Mouse (Mus musculus): ENCODE measurements around the gene Esyt3.

Esyt3 gene

DNA sequence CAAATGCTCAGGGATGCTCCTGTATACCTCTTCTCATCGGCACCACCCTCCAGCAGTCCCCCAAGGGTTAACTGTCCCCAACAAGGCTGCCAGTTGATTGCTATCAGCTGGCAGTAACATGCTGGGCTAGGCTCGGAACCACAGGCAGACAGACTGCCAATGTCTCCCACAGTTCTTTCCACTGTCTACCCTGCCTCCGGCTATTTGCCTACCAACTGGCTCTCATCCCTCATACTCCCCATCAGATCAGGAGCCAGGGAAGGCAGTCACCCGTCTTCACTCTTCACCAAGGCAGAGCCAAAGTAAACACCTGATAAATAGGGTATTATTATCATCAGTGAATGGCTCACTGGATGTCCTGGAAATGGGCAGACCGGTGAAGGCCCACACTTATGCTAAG lies 3.6 kb downstream of the Esyt3 start:
- no peak for DNase-seq (ENCODE audit: low read depth)

DNA sequence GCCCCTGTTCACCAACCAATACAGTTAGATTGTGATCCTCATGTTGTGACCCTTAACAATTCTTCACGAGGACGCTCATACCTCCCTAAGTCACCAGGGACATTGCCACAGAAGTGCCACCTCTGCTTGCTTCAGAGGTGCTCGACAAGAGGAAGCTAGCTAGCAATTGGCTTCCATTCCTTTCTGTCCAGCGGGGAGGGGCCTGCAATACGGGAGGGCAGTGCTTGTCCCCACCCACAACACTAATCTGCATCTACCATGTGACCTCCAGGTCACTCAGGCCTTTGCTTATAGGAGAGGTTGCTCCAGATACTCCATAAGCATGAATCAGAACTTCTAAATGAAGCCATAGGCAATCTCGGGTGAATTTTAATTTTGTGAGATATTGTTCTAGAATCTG lies 5.0 kb downstream of the Esyt3 start:
- DNase-seq (ENCODE audit: low read depth): no peak

DNA sequence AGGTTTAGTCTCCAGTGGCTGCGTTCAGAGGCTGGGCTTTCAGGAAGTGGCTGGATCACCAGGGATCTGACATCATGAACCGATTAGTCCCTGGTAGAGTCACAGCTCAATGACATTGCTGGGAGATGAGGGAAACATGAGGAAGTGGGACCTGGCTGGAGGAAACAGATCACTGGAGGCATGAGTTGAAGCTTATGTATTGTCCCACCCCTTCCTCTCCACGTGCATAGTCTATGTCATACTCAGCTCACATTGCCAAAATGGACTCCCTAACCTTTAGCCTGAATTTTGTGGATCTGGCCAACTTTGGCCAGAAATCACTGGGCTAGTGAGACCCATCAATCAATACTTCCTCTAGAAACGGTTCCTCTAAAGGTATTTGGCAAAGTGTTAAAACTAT lies 5.4 kb downstream of the Esyt3 start:
- DNase-seq (ENCODE audit: low read depth): no peak

DNA sequence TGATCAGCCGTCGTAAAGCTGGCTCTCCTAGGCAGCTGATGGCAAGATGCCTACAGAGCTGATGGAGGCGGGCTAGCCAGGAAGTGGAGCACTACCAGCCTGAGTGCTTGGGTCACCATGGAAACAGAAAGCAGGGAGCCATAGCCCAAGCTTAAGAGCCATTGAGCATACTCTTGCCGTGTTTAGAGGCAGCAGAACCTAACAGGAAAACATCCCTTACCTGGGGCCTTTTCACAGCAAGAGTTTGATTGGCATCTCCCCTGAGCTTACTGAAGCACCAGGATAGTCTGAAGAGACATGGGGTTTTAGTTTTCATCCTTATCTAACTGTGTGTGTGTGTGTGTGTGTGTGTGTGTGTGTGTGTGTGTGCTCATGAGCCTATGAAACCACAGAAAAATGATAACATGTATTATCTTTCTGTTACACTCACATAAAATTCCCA lies 13.0 kb downstream of the Esyt3 start:
- peak; percentile 32 for DNase-seq (ENCODE audit: low read depth)

DNA sequence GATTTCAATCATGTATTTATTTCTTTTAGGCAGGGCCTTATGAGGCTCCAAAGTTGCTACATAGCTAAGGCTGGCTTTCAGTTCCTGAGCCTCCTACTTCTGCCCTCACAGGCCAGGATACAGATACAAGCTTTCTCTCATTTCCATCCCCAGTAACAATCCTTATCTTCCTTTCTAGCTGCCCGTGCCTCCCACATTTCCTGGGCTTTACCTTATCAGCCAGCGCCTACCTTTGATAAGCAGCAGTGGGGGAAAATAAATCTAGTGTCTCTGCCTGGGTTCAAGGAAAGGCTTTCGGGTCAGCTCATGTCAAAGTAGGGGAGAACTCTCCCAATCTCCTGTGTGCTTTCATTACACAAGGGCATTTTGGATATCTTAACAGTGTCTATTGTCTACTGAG lies 16.8 kb downstream of the Esyt3 start:
- no peak for DNase-seq (ENCODE audit: low read depth)

DNA sequence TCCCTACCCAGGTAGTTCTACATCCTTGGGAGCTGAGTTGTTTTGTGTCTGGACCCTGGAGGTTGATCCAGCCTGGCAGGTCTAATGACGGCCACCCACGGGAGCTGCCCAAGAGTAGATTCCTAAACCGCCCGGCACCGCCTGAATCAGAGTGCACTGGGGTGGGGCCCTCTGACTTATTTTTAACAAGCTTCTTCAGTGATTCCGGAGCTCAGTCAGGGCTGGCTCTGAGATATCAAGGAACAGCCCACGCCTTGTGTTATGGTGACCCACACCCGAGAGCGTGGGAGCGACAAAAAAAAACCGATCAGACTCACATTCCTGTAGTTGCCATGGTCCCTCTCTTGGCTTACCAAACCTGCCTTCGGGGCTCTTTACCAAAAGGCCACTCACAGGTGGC lies 18.2 kb downstream of the Esyt3 start:
- no peak for DNase-seq (ENCODE audit: low read depth)

DNA sequence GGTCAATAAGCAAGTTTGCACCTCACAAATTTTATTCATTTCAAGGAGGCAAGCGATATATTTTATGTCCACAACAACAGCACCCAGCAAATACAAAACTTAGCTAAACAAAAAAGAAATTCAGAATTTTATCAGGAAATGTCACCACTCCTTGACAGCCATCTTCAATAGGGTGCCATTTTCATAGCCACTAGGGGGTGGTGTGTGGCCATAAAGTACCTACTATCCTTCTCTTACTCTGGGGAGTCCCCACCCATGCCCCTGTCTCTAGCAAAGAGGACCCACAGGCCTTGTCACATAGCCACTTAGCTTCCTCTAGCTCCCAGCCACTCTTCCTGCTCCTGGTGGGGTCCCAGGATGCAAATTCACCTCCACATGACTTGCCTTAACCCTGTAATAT lies 19.2 kb downstream of the Esyt3 start:
- no peak for DNase-seq (ENCODE audit: low read depth)

DNA sequence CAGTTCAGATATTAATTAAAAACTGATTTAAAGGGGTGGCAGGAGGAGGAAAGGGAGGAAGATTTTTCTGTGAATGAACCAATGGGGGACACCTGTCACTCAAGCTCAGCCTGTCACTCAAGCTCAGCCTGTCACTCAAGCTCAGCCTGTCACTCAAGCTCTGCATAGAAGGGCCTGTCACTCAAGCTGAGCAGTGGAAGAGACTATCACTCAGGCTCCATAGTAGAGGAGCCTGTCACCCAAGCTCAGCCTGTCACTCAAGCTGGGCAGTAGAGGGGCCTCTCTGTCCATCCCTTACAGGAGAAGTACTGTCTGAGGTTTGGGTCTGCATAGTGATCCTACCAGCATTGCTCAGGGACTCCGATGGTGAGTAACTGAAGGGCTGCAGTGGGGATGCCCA lies 20.1 kb downstream of the Esyt3 start:
- DNase-seq (ENCODE audit: low read depth): no peak

DNA sequence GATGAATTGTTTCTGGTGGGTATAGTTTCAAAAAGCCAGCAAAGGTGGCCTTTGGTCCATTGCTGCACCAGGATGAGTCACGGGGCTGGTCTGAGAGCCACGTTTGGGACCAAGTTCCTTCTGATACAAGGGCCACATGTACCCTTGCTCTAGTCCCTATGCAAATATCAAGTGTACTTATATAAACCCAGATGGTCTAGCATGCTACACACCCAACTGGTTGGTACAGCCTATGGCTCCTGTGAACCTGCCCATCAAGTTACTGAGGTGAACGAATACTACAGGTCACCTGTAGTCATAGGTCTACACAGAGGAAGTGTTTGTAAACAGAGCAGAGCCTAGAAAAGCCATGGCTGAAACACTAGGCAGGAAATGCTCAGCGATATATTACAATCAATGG lies 21.8 kb downstream of the Esyt3 start:
- no peak for DNase-seq (ENCODE audit: low read depth)

DNA sequence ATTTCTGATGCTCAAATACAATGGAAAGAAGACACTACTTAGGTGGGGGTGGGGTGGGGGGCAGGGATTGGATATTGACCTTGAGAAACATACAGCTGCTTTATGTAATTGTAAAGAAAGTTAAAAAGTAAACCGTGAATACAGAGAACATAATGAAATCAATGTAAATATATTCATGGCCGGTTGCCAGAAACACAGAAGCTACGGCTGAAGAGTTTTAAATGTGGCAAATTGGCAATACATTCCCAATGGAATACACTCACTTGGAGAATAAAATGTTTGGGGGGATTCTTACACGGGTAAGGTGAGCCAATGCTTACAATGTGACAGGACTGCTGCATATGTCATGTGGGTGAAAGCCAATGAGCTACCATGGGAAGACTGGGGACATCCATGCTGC lies 31.5 kb downstream of the Esyt3 start:
- DNase-seq (ENCODE audit: low read depth): no peak

DNA sequence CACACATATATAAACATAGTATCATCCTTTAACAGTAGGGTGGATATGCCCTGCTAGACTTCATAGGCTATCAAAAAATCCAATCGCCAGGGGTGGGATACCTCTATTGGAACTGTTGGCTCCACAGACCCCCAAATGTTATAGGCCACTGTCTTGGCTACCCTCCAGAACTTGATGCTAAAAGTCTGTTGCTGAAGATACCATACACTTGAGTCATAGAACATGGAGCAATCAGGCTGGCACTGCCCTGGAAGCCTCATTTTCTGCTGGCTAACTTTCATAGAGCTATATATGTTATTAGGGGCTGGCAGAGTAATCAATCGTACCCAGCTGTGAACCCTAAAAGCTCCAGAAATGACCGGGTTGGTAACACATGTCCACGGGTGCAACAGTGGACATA lies 32.4 kb downstream of the Esyt3 start:
- DNase-seq (ENCODE audit: low read depth): peak; percentile 71

DNA sequence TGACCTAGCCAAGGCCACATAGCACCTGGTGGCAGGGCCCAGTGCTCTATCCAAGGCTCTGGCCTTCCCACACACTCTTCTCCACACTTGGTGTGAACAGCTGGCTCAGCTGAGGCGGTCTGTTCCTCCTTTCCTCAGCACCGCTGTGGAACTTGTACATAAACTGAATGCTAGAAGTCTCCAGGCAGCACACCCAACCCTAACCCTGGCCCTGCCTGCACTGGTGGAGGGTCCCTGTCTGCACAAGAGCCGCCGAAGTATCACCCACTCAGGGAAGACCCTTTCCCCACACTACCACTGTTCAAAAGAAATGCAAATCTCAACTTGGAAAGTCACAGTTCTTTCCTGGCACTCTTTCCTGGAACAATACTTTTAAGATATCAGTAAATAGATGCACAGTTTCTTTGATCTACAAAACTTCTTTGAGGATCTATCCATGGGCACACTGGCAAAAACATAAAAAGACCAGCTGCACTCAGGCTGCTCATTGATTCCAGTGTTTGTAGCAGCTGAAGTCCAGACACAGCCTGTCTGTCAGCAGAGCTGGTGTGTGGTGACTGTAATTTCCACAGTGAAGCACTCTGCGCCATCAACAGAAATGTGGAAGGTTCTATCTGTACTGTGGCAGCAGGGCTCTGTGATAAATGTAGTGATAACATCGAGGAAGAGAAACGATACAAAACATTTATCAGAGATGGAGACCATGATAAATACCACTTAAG lies 33.0 kb downstream of the Esyt3 start:
- no peak for DNase-seq (ENCODE audit: low read depth)

DNA sequence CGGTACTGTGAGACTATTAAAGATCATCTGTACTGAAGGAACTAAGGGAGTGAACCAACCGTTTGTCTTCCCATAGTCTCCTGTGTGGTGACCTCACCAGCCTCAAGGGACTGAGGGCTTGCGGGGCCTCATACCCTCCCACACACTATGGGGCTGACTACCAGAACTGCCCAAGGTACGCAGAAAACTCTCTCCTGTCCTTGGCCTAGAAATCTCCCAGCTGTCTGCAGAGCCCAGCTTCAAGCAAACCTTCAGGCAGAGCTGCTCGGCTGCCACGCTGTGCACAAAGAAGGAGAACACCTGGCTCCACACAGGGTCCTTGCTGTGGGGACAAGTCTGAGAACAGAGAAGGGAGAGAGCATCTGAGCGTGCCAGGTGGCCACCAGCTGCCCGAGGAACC lies 38.4 kb downstream of the Esyt3 start:
- no peak for DNase-seq (ENCODE audit: low read depth)

DNA sequence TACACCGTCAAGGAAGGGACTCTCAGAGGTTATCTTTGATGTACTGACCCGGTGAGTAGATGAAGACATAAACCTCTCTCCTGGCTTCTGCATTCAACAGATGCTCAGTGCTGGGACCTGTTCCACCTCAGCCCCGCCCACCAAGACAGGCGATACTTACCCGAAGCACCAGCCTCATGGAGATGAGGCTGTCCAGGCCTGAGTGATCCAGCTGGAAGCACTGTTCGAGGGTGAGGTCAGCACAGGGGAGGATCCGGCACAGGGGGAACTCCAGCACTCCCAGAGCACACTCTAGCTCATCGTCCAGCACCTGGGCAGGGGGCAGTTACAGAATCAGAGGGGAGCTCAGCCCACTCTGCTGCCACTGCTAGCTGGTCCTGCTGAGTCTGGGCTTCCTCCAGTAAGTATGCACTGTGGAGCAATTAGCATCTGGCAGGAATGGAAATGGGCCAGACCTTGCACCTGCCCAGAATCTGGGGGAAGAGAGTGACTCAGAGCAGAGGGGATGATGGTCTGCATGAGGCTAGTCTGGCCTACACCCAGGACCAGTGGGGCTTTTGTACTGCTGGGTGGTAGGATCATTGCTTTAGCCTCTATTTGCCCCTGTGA lies 38.9 kb downstream of the Esyt3 start:
- DNase-seq (ENCODE audit: low read depth): peak; percentile 67

DNA sequence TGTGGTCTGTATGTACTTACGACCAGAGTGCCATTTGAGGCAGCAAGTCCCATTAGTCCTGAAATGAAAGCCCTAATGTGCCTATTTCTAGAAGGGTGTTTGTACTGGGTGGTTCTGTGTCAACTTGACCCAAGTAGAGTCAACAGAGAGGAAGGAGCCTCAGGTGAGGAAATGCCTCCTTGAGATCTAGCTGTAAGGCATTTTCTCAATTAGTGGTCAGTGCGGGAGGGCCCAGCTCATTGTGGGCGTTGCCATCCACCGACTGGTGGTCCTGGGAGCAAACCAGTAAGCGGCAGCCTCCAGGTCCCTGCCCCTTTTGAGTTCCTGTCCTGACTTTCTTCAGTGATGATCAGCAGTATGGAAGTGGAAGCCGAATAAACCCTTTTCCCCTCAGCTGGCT lies 52.1 kb downstream of the Esyt3 start:
- no peak for DNase-seq (ENCODE audit: low read depth)

DNA sequence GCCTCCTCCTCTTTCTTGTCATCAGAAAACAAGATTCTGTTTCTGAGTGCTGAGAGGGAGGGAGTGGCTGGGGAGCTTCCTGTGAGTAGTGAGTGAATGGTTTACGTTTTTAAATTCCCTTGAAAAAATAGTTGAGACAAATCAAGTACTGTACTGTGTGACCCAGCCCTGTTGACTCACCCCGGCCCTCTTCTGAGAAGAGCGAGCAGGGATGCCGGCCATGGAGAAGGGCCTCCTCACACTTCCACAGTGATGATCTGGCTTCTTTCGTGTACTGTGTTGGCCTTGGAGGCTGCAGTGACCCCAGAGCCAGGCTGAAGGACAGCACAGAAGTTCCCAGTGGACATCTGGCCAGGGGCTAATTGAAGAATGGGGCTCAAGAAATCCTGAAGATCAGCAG lies 54.1 kb downstream of the Esyt3 start:
- DNase-seq (ENCODE audit: low read depth): peak; percentile 55
